In the genomic region with DNA sequence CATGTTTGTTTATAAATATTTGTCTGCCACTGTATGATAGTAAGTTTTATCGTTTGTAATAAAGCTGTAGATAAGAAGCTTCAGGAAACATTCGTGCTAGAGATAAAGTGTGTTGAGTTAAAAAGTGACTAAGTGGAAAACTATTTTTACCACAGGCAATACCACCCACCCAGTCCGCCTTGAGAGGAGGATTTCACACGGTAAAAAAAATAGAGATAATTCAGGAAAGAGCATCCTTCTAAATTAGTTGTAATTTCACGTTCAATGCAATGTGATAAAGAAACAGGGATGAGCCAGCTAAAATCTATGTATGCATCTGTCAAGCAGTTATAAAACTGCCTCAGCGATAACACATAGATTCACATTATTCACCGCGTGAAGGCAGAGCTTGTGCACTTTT, we compare ENCODE assay signal across 26 mouse cellular contexts. TPM values are rescaled to one million over a fixed set of nuclear protein-coding genes. Genes with fewer than 3 reads are reported as not detected.
DNase-seq lines count a peak whose midpoint lies in the region; ATAC-seq and TF ChIP-seq lines count a peak whose summit lies in the region.
"Had no signal": no experiment of that assay in that cellular context is flagged by ENCODE, and none has a peak within 500 bp of the region (broad histone marks: within the 10 kb centered on the region; RNA-seq: fewer than 3 reads in every experiment).

No protein-coding gene starts in this region.

- no peak overlapping the region for H3K27ac ChIP-seq in intestine, embryonic 15.5 days
- no peak overlapping the region for H3K27ac ChIP-seq in intestine, postnatal 0 days (ENCODE audit: low read depth, low read length)
- H3K27ac ChIP-seq: embryonic facial prominence, embryonic 10.5 days; forebrain, embryonic 13.5 days; heart, adult 2 months; heart, embryonic 15.5 days; hindbrain, embryonic 10.5 days; hindbrain, embryonic 14.5 days had no signal

- no peak overlapping the region for H3K4me2 ChIP-seq in intestine, embryonic 15.5 days (replicated peaks)
- no peak overlapping the region for H3K4me2 ChIP-seq in intestine, postnatal 0 days (replicated peaks; ENCODE audit: low read depth)
- H3K4me2 ChIP-seq: forebrain, embryonic 13.5 days; heart, embryonic 11.5 days; heart, embryonic 15.5 days; hindbrain, embryonic 14.5 days had no signal

- WGBS in intestine, embryonic 15.5 days = 52% methylated on average over 8 of the region's 8 CpGs
- 34% methylated on average over 8 of the region's 8 CpGs for WGBS in intestine, postnatal 0 days

- no peaks in the 10 kb centered on the region for H3K4me1 ChIP-seq in intestine, embryonic 15.5 days (replicated peaks)
- H3K4me1 ChIP-seq in intestine, postnatal 0 days (replicated peaks; ENCODE audit: control insufficient read depth, insufficient read depth, low read length) = no peaks in the 10 kb centered on the region
- H3K4me1 ChIP-seq: embryonic facial prominence, embryonic 10.5 days; forebrain, embryonic 13.5 days; heart, embryonic 15.5 days; hindbrain, embryonic 10.5 days had no signal

- H3K9ac ChIP-seq in intestine, embryonic 15.5 days = no peak overlapping the region
- no peak overlapping the region for H3K9ac ChIP-seq in intestine, postnatal 0 days (ENCODE audit: low read depth, low read length)
- H3K9ac ChIP-seq: forebrain, embryonic 13.5 days; forebrain, postnatal 0 days; heart, embryonic 15.5 days; hindbrain, embryonic 14.5 days had no signal

- H3K4me3 ChIP-seq in intestine, embryonic 15.5 days (replicated peaks) = no peak overlapping the region
- H3K4me3 ChIP-seq in intestine, postnatal 0 days (ENCODE audit: low read depth, low read length) = no peak overlapping the region
- H3K4me3 ChIP-seq: embryonic facial prominence, embryonic 10.5 days; forebrain, embryonic 13.5 days; heart, adult 2 months; heart, embryonic 15.5 days; hindbrain, embryonic 10.5 days had no signal

- H3K9me3 ChIP-seq in intestine, embryonic 15.5 days = no peaks in the 10 kb centered on the region
- H3K9me3 ChIP-seq in intestine, postnatal 0 days (ENCODE audit: control insufficient read depth) = no peaks in the 10 kb centered on the region
- H3K9me3 ChIP-seq: forebrain, embryonic 13.5 days; heart, embryonic 15.5 days had no signal

- no peak for TF ChIP-seq CTCF in intestine, postnatal 0 days (IDR thresholded peaks at IDR 0.05; ENCODE audit: low read depth)

- intact Hi-C loops in left cerebral cortex, postnatal 14 days (cut with DNase I) = no loop called here
- intact Hi-C loops in left cerebral cortex, postnatal 4 days (cut with DNase I) = no loop called here

- H3K36me3 ChIP-seq in intestine, embryonic 15.5 days = no peaks in the 10 kb centered on the region
- no peaks in the 10 kb centered on the region for H3K36me3 ChIP-seq in intestine, postnatal 0 days (ENCODE audit: control insufficient read depth, insufficient read depth)
- H3K36me3 ChIP-seq: embryonic facial prominence, embryonic 10.5 days; heart, embryonic 15.5 days; hindbrain, embryonic 10.5 days had no signal

- peak; percentile 47 to 66 for DNase-seq in left cerebral cortex, postnatal 14 days (ENCODE audit: low spot score in 2 of 2)
- no peak for DNase-seq in left cerebral cortex, postnatal 4 days
- DNase-seq in 3T3-L1 (ENCODE audit: low read depth, low spot score) = peak; percentile 36
- DNase-seq in thymus, postnatal 36 days = no peak
- DNase-seq in ovary, adult 18-20 months (ENCODE audit: low spot score) = no peak
- DNase-seq: adrenal gland, adult 8-10 months; adrenal gland, postnatal 36 days; cerebellum, adult 11 months; cerebellum, adult 8-10 months; cerebellum, postnatal 14 days; forebrain, postnatal 0 days; gastrocnemius, postnatal 14 days; heart, adult 2 months; heart, postnatal 14 days had no signal

- H3K27me3 ChIP-seq in intestine, embryonic 15.5 days (replicated peaks) = no peaks in the 10 kb centered on the region
- H3K27me3 ChIP-seq in intestine, postnatal 0 days (replicated peaks; ENCODE audit: control insufficient read depth, insufficient read depth, low read length) = no peaks in the 10 kb centered on the region
- H3K27me3 ChIP-seq: forebrain, embryonic 13.5 days; heart, embryonic 15.5 days had no signal

- peak; percentile 62; the same call in 1 of the 2 replicates for ATAC-seq in intestine, embryonic 15.5 days
- ATAC-seq in intestine, postnatal 0 days = no peak
- 0 out of 2 replicates have a peak, but pooled peaks have one; percentile 17 for ATAC-seq in common myeloid progenitor, adult 5-6 weeks (replicated peaks; ENCODE audit: low read depth, poor library complexity, severe bottlenecking)
- ATAC-seq: forebrain, embryonic 13.5 days; forebrain, postnatal 0 days had no signal

RNA-seq across cellular contexts. Expression of gene 4933416C03Rik, which starts 3.3 kb away (rescaled TPM):
- not detected in 2 replicates for polyA plus RNA-seq in intestine, embryonic 15.5 days (2015; fragmentation: Nextera tagmentation; extraction: Ambion mirVana)
- polyA plus RNA-seq in intestine, postnatal 0 days (2015; fragmentation: Nextera tagmentation; extraction: Ambion mirVana) = not detected in 2 replicates
- total RNA-seq in left cerebral cortex, postnatal 14 days (2021) = not detected
- total RNA-seq in left cerebral cortex, postnatal 4 days (2021) = not detected
- not detected in 2 replicates for total RNA-seq in common myeloid progenitor, adult 5-6 weeks (2017)
- total RNA-seq: adrenal gland, adult 8-10 months; adrenal gland, postnatal 36 days; forebrain, postnatal 0 days; gastrocnemius, adult 18-20 months; gastrocnemius, postnatal 14 days; heart, adult 2 months; heart, postnatal 14 days had no signal
- polyA plus RNA-seq: brain, embryonic 14.5 days; embryonic facial prominence, embryonic 10.5 days; embryonic facial prominence, embryonic 14.5 days; forebrain, embryonic 13.5 days; forebrain, postnatal 0 days; heart, adult 2 months; heart, embryonic 11.5 days; heart, embryonic 15.5 days; hindbrain, embryonic 10.5 days had no signal

Comparison
In these comparisons a context has a peak if more than half of its experiments do, and no peak if none do; other contexts are left out.
1. DNase-seq: peak in left cerebral cortex, postnatal 14 days (2 of 2) and 3T3-L1 (single experiment); none in left cerebral cortex, postnatal 4 days (single experiment), thymus, postnatal 36 days (0 of 2) and ovary, adult 18-20 months (single experiment).